Mouse (Mus musculus): ENCODE results near the gene Aloxe3.

DNA sequence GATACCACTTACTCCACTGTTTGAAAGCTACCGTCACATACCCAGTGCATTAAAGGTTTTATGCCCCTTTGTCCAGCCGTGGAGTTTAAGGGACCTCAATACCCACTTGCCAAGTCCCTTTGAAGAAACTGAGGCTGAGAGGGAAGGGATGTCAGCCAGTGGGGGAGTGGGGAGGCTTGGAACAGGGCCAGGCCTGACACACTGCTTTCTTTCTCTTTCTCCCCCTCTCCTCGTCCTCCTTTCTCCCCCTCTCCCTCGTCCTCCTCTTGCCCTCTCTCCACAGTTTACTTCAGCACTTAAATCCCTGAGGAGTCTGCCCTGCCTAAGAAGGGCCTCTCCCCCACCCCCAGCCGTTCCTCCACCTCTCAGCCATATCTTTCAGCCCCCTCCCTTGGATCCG, 35.3 kb upstream of the Aloxe3 start:
- TF ChIP-seq ZNF384 (IDR thresholded peaks at IDR 0.05; ENCODE audit: low read depth, low read length) (no peak), ZC3H11A (IDR thresholded peaks at IDR 0.05; ENCODE audit: borderline replicate concordance, low read depth, low read length) (no peak), CHD2 (IDR thresholded peaks at IDR 0.05; ENCODE audit: low read depth, low read length) (no peak), MAFK (IDR thresholded peaks at IDR 0.05; ENCODE audit: insufficient read depth, low read depth, low read length) (no peak)

Measured in ES-E14 (cell line).